Mouse (Mus musculus) erythroblast, adult 5-6 weeks (primary cell): Measurements from ENCODE around the gene Olfr1323. TPM values are rescaled to one million over a fixed set of nuclear protein-coding genes. Genes with fewer than 3 reads are reported as not detected.

Experiments
- ATAC-seq: replicated peaks from 2 replicates; pipeline ENCODE4 v1.8.0; 2016; ENCODE audit warnings: moderate number of reproducible peaks, mild to moderate bottlenecking, moderate TSS enrichment, inconsistent platforms; ENCODE audit not compliant: poor library complexity, low FRiP score, severe bottlenecking
- total RNA-seq, 2 experiments: library from RNA; stranded (forward) in 1 of 2; stranded (reverse) in 1 of 2; fragments of 150-400 nt in 1 of 2; fragments of 200-764, 138-1000 nt in 1 of 2; gene quantifications; 2 replicates each; pipeline versions ENCODE4 v1.2.3 to v1.2.4; 2015 to 2017; ENCODE audit warnings: low replicate concordance in 2 of 2

The Olfr1323 gene
- total RNA-seq (2015; ENCODE audit: low replicate concordance) (not detected in 2 replicates), total RNA-seq (2017; ENCODE audit: low replicate concordance) (not detected in 2 replicates)

- no peak for ATAC-seq
These were observed at the start of gene Olfr1323 for GRCm38 (mm10) chrX:50019259-50019658. TSS of gene Olfr1323 (minus strand) at chrX:50019359.

- no peak for ATAC-seq
These were observed 6.9 kb downstream of the Olfr1323 start for GRCm38 (mm10) chrX:50012242-50012641.

Other genes with a start within 250 kb of the Olfr1323 start
- not detected in 2 replicates for gene Igsf1, start 221.6 kb downstream of the Olfr1323 start, total RNA-seq (2015; ENCODE audit: low replicate concordance)
- gene Igsf1, start 221.6 kb downstream of the Olfr1323 start, total RNA-seq (2017; ENCODE audit: low replicate concordance), result not detected in 2 replicates
- gene Olfr1322, start 127.9 kb downstream of the Olfr1323 start, total RNA-seq (2015; ENCODE audit: low replicate concordance), result not detected in 2 replicates
- not detected in 2 replicates for gene Olfr1322, start 127.9 kb downstream of the Olfr1323 start, total RNA-seq (2017; ENCODE audit: low replicate concordance)